Mouse (Mus musculus) testis, postnatal 10 days (tissue): ENCODE results near the gene Stk32b.

ENCODE experiments used
- DNase-seq: peaks from one replicate; pipeline ENCODE4 v3.0.0; 2021; ENCODE audit warnings: low spot score

Gene Stk32b

GRCm38 (mm10) chr5:37659177-37659576 lies 57.8 kb downstream of the Stk32b start:
- no peak for DNase-seq

GRCm38 (mm10) chr5:37657741-37658140 lies 59.2 kb downstream of the Stk32b start:
- no peak for DNase-seq

GRCm38 (mm10) chr5:37655208-37655607 lies 61.8 kb downstream of the Stk32b start:
- no peak for DNase-seq

GRCm38 (mm10) chr5:37650681-37651211 lies 66.2 kb downstream of the Stk32b start:
- DNase-seq, result no peak

- DNase-seq, result no peak
Observed at GRCm38 (mm10) chr5:37650089-37650601, 66.8 kb downstream of the Stk32b start.

- DNase-seq, result no peak
Observed at GRCm38 (mm10) chr5:37644082-37644481, 72.9 kb downstream of the Stk32b start.

- DNase-seq, result no peak
Observed at GRCm38 (mm10) chr5:37642486-37642885, 74.5 kb downstream of the Stk32b start.

- no peak for DNase-seq
Observed at GRCm38 (mm10) chr5:37634791-37635190, 82.2 kb downstream of the Stk32b start.

GRCm38 (mm10) chr5:37627437-37628163 lies 89.4 kb downstream of the Stk32b start:
- no peak for DNase-seq

- DNase-seq, result no peak
Observed at GRCm38 (mm10) chr5:37611874-37612273, 105.1 kb downstream of the Stk32b start.

- no peak for DNase-seq
Observed at GRCm38 (mm10) chr5:37599566-37599965, 117.4 kb downstream of the Stk32b start.

- DNase-seq, result no peak
Observed at GRCm38 (mm10) chr5:37598271-37598670, 118.7 kb downstream of the Stk32b start.

- no peak for DNase-seq
Observed at GRCm38 (mm10) chr5:37592411-37592810, 124.6 kb downstream of the Stk32b start.

- DNase-seq, result no peak
Observed at GRCm38 (mm10) chr5:37587861-37588260, 129.1 kb downstream of the Stk32b start.

- DNase-seq, result no peak
Observed at GRCm38 (mm10) chr5:37586071-37586470, 130.9 kb downstream of the Stk32b start.

- no peak for DNase-seq
Observed at GRCm38 (mm10) chr5:37575427-37575826, 141.5 kb downstream of the Stk32b start.

- no peak for DNase-seq
Observed at GRCm38 (mm10) chr5:37557274-37557815, 159.6 kb downstream of the Stk32b start.

GRCm38 (mm10) chr5:37554231-37554630 lies 162.7 kb downstream of the Stk32b start:
- no peak for DNase-seq

- DNase-seq, result no peak
Observed at GRCm38 (mm10) chr5:37551649-37552048, 165.3 kb downstream of the Stk32b start.

- no peak for DNase-seq
Observed at GRCm38 (mm10) chr5:37535726-37536293, 181.2 kb downstream of the Stk32b start.

- DNase-seq, result no peak
Observed at GRCm38 (mm10) chr5:37535227-37535626, 181.7 kb downstream of the Stk32b start.

- no peak for DNase-seq
Observed at GRCm38 (mm10) chr5:37525363-37525762, 191.6 kb downstream of the Stk32b start.

GRCm38 (mm10) chr5:37520441-37520840 lies 196.5 kb downstream of the Stk32b start:
- no peak for DNase-seq
